Mouse (Mus musculus): ENCODE results near the gene 8030474K03Rik. TPM values are rescaled to one million over a fixed set of nuclear protein-coding genes. Genes with fewer than 3 reads are reported as not detected.

The 8030474K03Rik gene
- 0.10 TPM in 1 of 2 replicates, not detected in the other for polyA plus RNA-seq (2014; fragmentation: Nextera tagmentation; extraction: Ambion mirVana)

GRCm38 (mm10) chrX:101794342-101794741 is at the start of gene 8030474K03Rik, which contains the start of gene Gm4779:
Gene 8030474K03Rik (plus strand): TSS chrX:101794656.
Gene Gm4779 (minus strand): TSS chrX:101794423.
- no peak within 1 kb of the TSS for H3K9ac ChIP-seq (ENCODE audit: low read depth, low read length)
- H3K4me1 ChIP-seq (replicated peaks; ENCODE audit: control insufficient read depth, insufficient read depth, low read length): no peaks in the 10 kb centered on the region
- 93% methylated on average over 35 of the region's 35 CpGs for WGBS
- no peak within 1 kb of the TSS for H3K4me3 ChIP-seq (ENCODE audit: low read depth, low read length)
- H3K27me3 ChIP-seq (ENCODE audit: control insufficient read depth, insufficient read depth, low read length): no peaks in the 10 kb centered on the region
- H3K9me3 ChIP-seq (ENCODE audit: control insufficient read depth, low read length): no peaks in the 10 kb centered on the region
- H3K4me2 ChIP-seq (replicated peaks; ENCODE audit: low read depth, low read length): no peak within 1 kb of the TSS
- ATAC-seq (ENCODE audit: low FRiP score): no peak
- no peak within 1 kb of the TSS for H3K27ac ChIP-seq (ENCODE audit: low read depth, low read length)
- no peak for DNase-seq (ENCODE audit: low spot score)
- H3K36me3 ChIP-seq (ENCODE audit: control insufficient read depth, insufficient read depth, low read length): no peaks in the 10 kb centered on the region

- no peak for ATAC-seq (ENCODE audit: low FRiP score)
- WGBS: 48% methylated on average over 4 of the region's 4 CpGs
Observed at GRCm38 (mm10) chrX:101750144-101750543, 44.3 kb upstream of the 8030474K03Rik start.

GRCm38 (mm10) chrX:101754478-101754877 is 40.0 kb upstream of the 8030474K03Rik start:
- no peaks in the 10 kb centered on the region for H3K36me3 ChIP-seq (ENCODE audit: control insufficient read depth, insufficient read depth, low read length)
- no peak overlapping the region for H3K27ac ChIP-seq (ENCODE audit: low read depth, low read length)
- no peaks in the 10 kb centered on the region for H3K4me1 ChIP-seq (replicated peaks; ENCODE audit: control insufficient read depth, insufficient read depth, low read length)
- ATAC-seq (ENCODE audit: low FRiP score) (no peak), DNase-seq (ENCODE audit: low spot score) (no peak)
- peaks cover 2% of the 10 kb centered on the region; the same call in 1 of the 2 replicates for H3K27me3 ChIP-seq (ENCODE audit: control insufficient read depth, insufficient read depth, low read length)
- no peak overlapping the region for H3K4me2 ChIP-seq (replicated peaks; ENCODE audit: low read depth, low read length)
- no peak overlapping the region for H3K4me3 ChIP-seq (ENCODE audit: low read depth, low read length)
- no peaks in the 10 kb centered on the region for H3K9me3 ChIP-seq (ENCODE audit: control insufficient read depth, low read length)
- no peak overlapping the region for H3K9ac ChIP-seq (ENCODE audit: low read depth, low read length)
- WGBS: 69% methylated on average over 5 of the region's 5 CpGs

More at GRCm38 (mm10) chrX:101750144-101750543, 44.3 kb upstream of the 8030474K03Rik start:
- no peak overlapping the region for H3K9ac ChIP-seq (ENCODE audit: low read depth, low read length)
- H3K27ac ChIP-seq (ENCODE audit: low read depth, low read length): no peak overlapping the region
- no peak overlapping the region for H3K4me3 ChIP-seq (ENCODE audit: low read depth, low read length)
- H3K4me2 ChIP-seq (replicated peaks; ENCODE audit: low read depth, low read length): no peak overlapping the region
- H3K27me3 ChIP-seq (ENCODE audit: control insufficient read depth, insufficient read depth, low read length): no peaks in the 10 kb centered on the region
- no peak for DNase-seq (ENCODE audit: low spot score)
- no peaks in the 10 kb centered on the region for H3K4me1 ChIP-seq (replicated peaks; ENCODE audit: control insufficient read depth, insufficient read depth, low read length)
- no peaks in the 10 kb centered on the region for H3K9me3 ChIP-seq (ENCODE audit: control insufficient read depth, low read length)
- H3K36me3 ChIP-seq (ENCODE audit: control insufficient read depth, insufficient read depth, low read length): no peaks in the 10 kb centered on the region

- no peaks in the 10 kb centered on the region for H3K9me3 ChIP-seq (ENCODE audit: control insufficient read depth, low read length)
- ATAC-seq (ENCODE audit: low FRiP score) (no peak), DNase-seq (ENCODE audit: low spot score) (no peak)
- H3K27ac ChIP-seq (ENCODE audit: low read depth, low read length): no peak overlapping the region
- no peak overlapping the region for H3K9ac ChIP-seq (ENCODE audit: low read depth, low read length)
- H3K36me3 ChIP-seq (ENCODE audit: control insufficient read depth, insufficient read depth, low read length): no peaks in the 10 kb centered on the region
- no peak overlapping the region for H3K4me2 ChIP-seq (replicated peaks; ENCODE audit: low read depth, low read length)
- H3K27me3 ChIP-seq (ENCODE audit: control insufficient read depth, insufficient read depth, low read length): no peaks in the 10 kb centered on the region; the same call in 1 of the 2 replicates
- 73% methylated on average over 5 of the region's 5 CpGs for WGBS
- H3K4me1 ChIP-seq (replicated peaks; ENCODE audit: control insufficient read depth, insufficient read depth, low read length): no peaks in the 10 kb centered on the region
- no peak overlapping the region for H3K4me3 ChIP-seq (ENCODE audit: low read depth, low read length)
Observed at GRCm38 (mm10) chrX:101764621-101765020, 29.8 kb upstream of the 8030474K03Rik start.

- no peak overlapping the region for H3K4me3 ChIP-seq (ENCODE audit: low read depth, low read length)
- ATAC-seq (ENCODE audit: low FRiP score): no peak
- H3K9me3 ChIP-seq (ENCODE audit: control insufficient read depth, low read length): no peaks in the 10 kb centered on the region
- DNase-seq (ENCODE audit: low spot score): no peak
- no peaks in the 10 kb centered on the region for H3K4me1 ChIP-seq (replicated peaks; ENCODE audit: control insufficient read depth, insufficient read depth, low read length)
- H3K27ac ChIP-seq (ENCODE audit: low read depth, low read length): no peak overlapping the region
- WGBS: 88% methylated on average over 4 of the region's 4 CpGs
- no peaks in the 10 kb centered on the region; the same call in 1 of the 2 replicates for H3K27me3 ChIP-seq (ENCODE audit: control insufficient read depth, insufficient read depth, low read length)
- no peak overlapping the region for H3K4me2 ChIP-seq (replicated peaks; ENCODE audit: low read depth, low read length)
- no peak overlapping the region for H3K9ac ChIP-seq (ENCODE audit: low read depth, low read length)
- H3K36me3 ChIP-seq (ENCODE audit: control insufficient read depth, insufficient read depth, low read length): no peaks in the 10 kb centered on the region
Observed at GRCm38 (mm10) chrX:101765111-101765510, 29.3 kb upstream of the 8030474K03Rik start.

GRCm38 (mm10) chrX:101767280-101767679 is 27.2 kb upstream of the 8030474K03Rik start:
- no peaks in the 10 kb centered on the region for H3K9me3 ChIP-seq (ENCODE audit: control insufficient read depth, low read length)
- no peak overlapping the region for H3K4me3 ChIP-seq (ENCODE audit: low read depth, low read length)
- H3K9ac ChIP-seq (ENCODE audit: low read depth, low read length): no peak overlapping the region
- H3K36me3 ChIP-seq (ENCODE audit: control insufficient read depth, insufficient read depth, low read length): no peaks in the 10 kb centered on the region
- WGBS: 83% methylated on average over 7 of the region's 7 CpGs
- no peak for ATAC-seq (ENCODE audit: low FRiP score)
- no peaks in the 10 kb centered on the region for H3K4me1 ChIP-seq (replicated peaks; ENCODE audit: control insufficient read depth, insufficient read depth, low read length)
- H3K27ac ChIP-seq (ENCODE audit: low read depth, low read length): no peak overlapping the region
- H3K27me3 ChIP-seq (ENCODE audit: control insufficient read depth, insufficient read depth, low read length): no peaks in the 10 kb centered on the region
- H3K4me2 ChIP-seq (replicated peaks; ENCODE audit: low read depth, low read length): no peak overlapping the region
- no peak for DNase-seq (ENCODE audit: low spot score)

- Histone ChIP-seq H3K9me3 (ENCODE audit: control insufficient read depth, low read length) (no peaks in the 10 kb centered on the region), H3K4me3 (ENCODE audit: low read depth, low read length) (no peak overlapping the region), H3K4me1 (replicated peaks; ENCODE audit: control insufficient read depth, insufficient read depth, low read length) (no peaks in the 10 kb centered on the region), H3K36me3 (ENCODE audit: control insufficient read depth, insufficient read depth, low read length) (no peaks in the 10 kb centered on the region), H3K9ac (ENCODE audit: low read depth, low read length) (no peak overlapping the region), H3K4me2 (replicated peaks; ENCODE audit: low read depth, low read length) (no peak overlapping the region), H3K27me3 (ENCODE audit: control insufficient read depth, insufficient read depth, low read length) (no peaks in the 10 kb centered on the region), H3K27ac (ENCODE audit: low read depth, low read length) (no peak overlapping the region)
- ATAC-seq (ENCODE audit: low FRiP score) (no peak), DNase-seq (ENCODE audit: low spot score) (no peak)
- WGBS: 71% methylated on average over 2 of the region's 2 CpGs
Observed at GRCm38 (mm10) chrX:101769478-101769877, 25.0 kb upstream of the 8030474K03Rik start.

GRCm38 (mm10) chrX:101770307-101770706 is 24.1 kb upstream of the 8030474K03Rik start:
- Histone ChIP-seq H3K9ac (ENCODE audit: low read depth, low read length) (no peak overlapping the region), H3K27me3 (ENCODE audit: control insufficient read depth, insufficient read depth, low read length) (no peaks in the 10 kb centered on the region), H3K4me2 (replicated peaks; ENCODE audit: low read depth, low read length) (no peak overlapping the region), H3K4me3 (ENCODE audit: low read depth, low read length) (no peak overlapping the region), H3K4me1 (replicated peaks; ENCODE audit: control insufficient read depth, insufficient read depth, low read length) (no peaks in the 10 kb centered on the region), H3K36me3 (ENCODE audit: control insufficient read depth, insufficient read depth, low read length) (no peaks in the 10 kb centered on the region), H3K27ac (ENCODE audit: low read depth, low read length) (no peak overlapping the region), H3K9me3 (ENCODE audit: control insufficient read depth, low read length) (no peaks in the 10 kb centered on the region)
- ATAC-seq (ENCODE audit: low FRiP score) (no peak), DNase-seq (ENCODE audit: low spot score) (no peak)
- 66% methylated on average over 3 of the region's 3 CpGs for WGBS

- H3K27ac ChIP-seq (ENCODE audit: low read depth, low read length): no peak overlapping the region
- H3K9ac ChIP-seq (ENCODE audit: low read depth, low read length): no peak overlapping the region
- DNase-seq (ENCODE audit: low spot score) (peak; percentile 72), ATAC-seq (ENCODE audit: low FRiP score) (no peak)
- no peaks in the 10 kb centered on the region for H3K27me3 ChIP-seq (ENCODE audit: control insufficient read depth, insufficient read depth, low read length)
- H3K4me1 ChIP-seq (replicated peaks; ENCODE audit: control insufficient read depth, insufficient read depth, low read length): no peaks in the 10 kb centered on the region
- H3K9me3 ChIP-seq (ENCODE audit: control insufficient read depth, low read length): no peaks in the 10 kb centered on the region
- H3K4me2 ChIP-seq (replicated peaks; ENCODE audit: low read depth, low read length): no peak overlapping the region
- WGBS: 37% methylated on average over 5 of the region's 5 CpGs
- no peak overlapping the region for H3K4me3 ChIP-seq (ENCODE audit: low read depth, low read length)
- H3K36me3 ChIP-seq (ENCODE audit: control insufficient read depth, insufficient read depth, low read length): no peaks in the 10 kb centered on the region
Observed at GRCm38 (mm10) chrX:101772035-101772434, 22.4 kb upstream of the 8030474K03Rik start.
